Mouse (Mus musculus) MEL (cell line): Measurements from ENCODE around the gene Map1lc3a.
A peak's percentile ranks its signal among the peaks of the same experiment; 100 is the strongest.

ENCODE experiments used
- CTCF ChIP-seq, 3 experiments: IDR thresholded peaks in 2 of 3; conservative IDR thresholded peaks in 1 of 3; 2 replicates each; pipeline ENCODE4 v1.5.1; 2011 to 2012; ENCODE audit warnings: low read length in 3 of 3, low read depth in 2 of 3, mild to moderate bottlenecking in 2 of 3, improper control_type of control experiment in 1 of 3, inconsistent platforms in 1 of 3, mixed read lengths in 1 of 3, moderate library complexity in 1 of 3; ENCODE audit not compliant: control insufficient read depth in 1 of 3, insufficient read depth in 1 of 3, poor library complexity in 1 of 3, severe bottlenecking in 1 of 3
- MXI1 ChIP-seq: IDR thresholded peaks from 2 replicates; pipeline ENCODE4 v1.6.1; 2011; ENCODE audit warnings: mild to moderate bottlenecking, low read depth, low read length, improper control_type of control experiment
- POLR2A ChIP-seq, 2 experiments: IDR thresholded peaks; 2 replicates each; pipeline ENCODE4 v1.6.1; 2011 to 2012; ENCODE audit warnings: low read length in 2 of 2, mild to moderate bottlenecking in 2 of 2, control low read depth in 1 of 2, improper control_type of control experiment in 1 of 2, low read depth in 1 of 2, moderate library complexity in 1 of 2; ENCODE audit not compliant: control insufficient read depth in 1 of 2, insufficient read depth in 1 of 2, poor library complexity in 1 of 2
- TCF12 ChIP-seq: IDR thresholded peaks from 2 replicates; pipeline ENCODE4 v1.6.1; 2014; ENCODE audit warnings: low read depth, mild to moderate bottlenecking, inconsistent platforms, low read length, improper control_type of control experiment, moderate library complexity
- ZC3H11A ChIP-seq: IDR thresholded peaks from 2 replicates; pipeline ENCODE4 v1.6.1; 2012; ENCODE audit warnings: low read depth, mild to moderate bottlenecking, inconsistent platforms, low read length, improper control_type of control experiment

DNA sequence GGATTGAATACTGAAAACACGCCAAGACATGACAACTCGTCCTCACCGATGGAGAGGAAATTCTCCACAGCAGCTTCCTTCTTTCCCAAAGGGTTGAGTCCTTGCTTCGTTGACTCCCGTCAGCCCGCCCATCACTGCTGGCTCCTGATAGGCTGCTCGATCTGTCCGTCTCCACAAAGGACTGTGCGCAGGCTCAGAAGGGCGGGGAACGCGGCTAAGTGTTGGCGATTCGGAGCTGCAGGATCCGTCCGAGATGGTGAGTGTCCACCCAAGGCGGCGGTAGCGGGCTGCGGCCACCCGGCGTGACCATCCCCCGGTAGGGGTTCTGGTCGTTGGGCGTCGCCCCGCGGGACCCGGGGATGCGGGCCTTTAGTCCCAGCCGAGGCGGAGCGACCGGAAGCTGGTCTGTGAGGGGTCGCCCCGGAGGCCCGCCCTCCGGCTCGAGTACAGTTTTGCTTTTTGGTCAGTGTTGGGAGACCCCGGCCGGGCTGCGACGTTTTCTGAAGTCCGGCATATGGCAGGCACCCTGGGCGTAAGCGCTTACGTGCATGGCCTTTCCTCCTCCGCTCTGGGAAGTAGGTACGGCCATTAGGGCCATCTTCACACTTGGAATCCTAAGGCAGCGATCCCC, 39.6 kb upstream of the Map1lc3a start, which contains the start of gene Dynlrb1:
- TF ChIP-seq CTCF (IDR thresholded peaks at IDR 0.05 in 2 of 3, conservative IDR thresholded peaks at IDR 0.05 in 1 of 3; ENCODE audit: control insufficient read depth in 1 of 3, insufficient read depth in 1 of 3, low read depth in 2 of 3, low read length in 3 of 3, poor library complexity in 1 of 3, severe bottlenecking in 1 of 3), result no peak
- peak; percentile 52 for TF ChIP-seq TCF12
- TF ChIP-seq POLR2A (IDR thresholded peaks at IDR 0.05; ENCODE audit: control insufficient read depth in 1 of 2, insufficient read depth in 1 of 2, low read depth in 1 of 2, low read length in 2 of 2, poor library complexity in 1 of 2), result peak; percentile 89 to 94
- no peak for TF ChIP-seq ZC3H11A
- no peak; the same call in none of the 2 replicates for TF ChIP-seq MXI1
